Comparison of ENCODE assay signal across 8 mouse cellular contexts in genomic region chr16:30308616-30309394, GRCm38 (mm10). TPM values are rescaled to one million over a fixed set of nuclear protein-coding genes. Genes with fewer than 3 reads are reported as not detected.
DNase-seq lines count a peak whose midpoint lies in the region; ATAC-seq lines count a peak whose summit lies in the region.

No protein-coding gene starts in this region.

- DNase-seq in adrenal gland, adult (ENCODE audit: inconsistent age in 2 of 2, low spot score in 1 of 2), result peak; percentile 28 to 64
- no peak for DNase-seq in adrenal gland, adult 8-10 months
- peak; percentile 74 for DNase-seq in cerebellum, adult 9-10 months
- peak; percentile 24 to 72 for DNase-seq in frontal cortex, adult 2 months (ENCODE audit: extremely low spot score in 1 of 2, low spot score in 1 of 2)
- peak; percentile 37 for DNase-seq in left cerebral cortex, postnatal 4 days
- peak; percentile 17 for DNase-seq in skeletal muscle tissue, adult 2 months (ENCODE audit: low read depth, low spot score)

- peaks cover 25% of the 10 kb centered on the region; the same call in 1 of the 2 replicates for H3K27me3 ChIP-seq in intestine, embryonic 16.5 days (replicated peaks; ENCODE audit: control insufficient read depth, insufficient read depth, low read length)

- peak overlapping the region; percentile 71 for H3K9ac ChIP-seq in intestine, embryonic 16.5 days (ENCODE audit: low read depth, low read length)

- H3K4me1 ChIP-seq in intestine, embryonic 16.5 days (ENCODE audit: control insufficient read depth, insufficient read depth, low read length), result peaks cover 14% of the 10 kb centered on the region

- H3K27ac ChIP-seq in intestine, embryonic 16.5 days (ENCODE audit: low read length), result no peak overlapping the region

- intact Hi-C loops in left cerebral cortex, postnatal 4 days (cut with DNase I), result loop anchor here (10.0 kb wide), 1 partner anchor 54 kb away; no protein-coding TSS in a partner anchor

- H3K36me3 ChIP-seq in intestine, embryonic 16.5 days (ENCODE audit: control insufficient read depth, insufficient read depth, low read length), result no peaks in the 10 kb centered on the region

- H3K4me3 ChIP-seq in intestine, embryonic 16.5 days (ENCODE audit: low read length), result peak overlapping the region; percentile 64

- under 1% methylated on average over 72 of the region's 72 CpGs for WGBS in intestine, embryonic 16.5 days

- H3K9me3 ChIP-seq in intestine, embryonic 16.5 days (ENCODE audit: control insufficient read depth, low read length), result no peaks in the 10 kb centered on the region

- peak; percentile 80 for ATAC-seq in intestine, embryonic 16.5 days
- ATAC-seq in megakaryocyte-erythroid progenitor cell, adult 5-6 weeks (replicated peaks; ENCODE audit: low FRiP score, low TSS enrichment, poor library complexity, severe bottlenecking), result peak; percentile 29; the same call in 1 of the 2 replicates

- peak overlapping the region; percentile 99 for H3K4me2 ChIP-seq in intestine, embryonic 16.5 days (ENCODE audit: low read depth, low read length)

RNA-seq across cellular contexts. Expression of gene Gp5, which starts 1.8 kb away (rescaled TPM):
- total RNA-seq in adrenal gland, adult 8-10 months (2022), result under 1 TPM in 2 of 4 experiments, not detected in 2; 0.15 to 0.27 TPM
- 0.57 and 0.90 TPM in 2 replicates for polyA plus RNA-seq in frontal cortex, adult 2 months (2012; rRNA removed)
- polyA plus RNA-seq in intestine, embryonic 16.5 days (2015; fragmentation: Nextera tagmentation; extraction: Ambion mirVana), result 0.42 and 0.43 TPM in 2 replicates
- total RNA-seq in left cerebral cortex, postnatal 4 days (2021), result under 1 TPM; 0.30 to 0.62 TPM
- 9.4 and 13.1 TPM in 2 replicates for total RNA-seq in megakaryocyte-erythroid progenitor cell, adult 5-6 weeks (2014; fragmentation: Nextera tagmentation)
- 14.5 and 17.1 TPM in 2 replicates for total RNA-seq in megakaryocyte-erythroid progenitor cell, adult 5-6 weeks (2017)

RNA-seq across cellular contexts. Expression of gene Lrrc15, which starts 25.7 kb away (rescaled TPM):
- total RNA-seq in adrenal gland, adult 8-10 months (2022), result under 1 TPM in 3 of 4 experiments, not detected in 1; 0.03 to 0.15 (median 0.11) TPM
- not detected in 2 replicates for polyA plus RNA-seq in frontal cortex, adult 2 months (2012; rRNA removed)
- polyA plus RNA-seq in intestine, embryonic 16.5 days (2015; fragmentation: Nextera tagmentation; extraction: Ambion mirVana), result 0.32 and 0.37 TPM in 2 replicates
- total RNA-seq in left cerebral cortex, postnatal 4 days (2021), result under 1 TPM in 1 of 2 experiments, not detected in 1; 0.12 TPM
- not detected in 2 replicates for total RNA-seq in megakaryocyte-erythroid progenitor cell, adult 5-6 weeks (2014; fragmentation: Nextera tagmentation)
- not detected in 2 replicates for total RNA-seq in megakaryocyte-erythroid progenitor cell, adult 5-6 weeks (2017)

RNA-seq across cellular contexts. Expression of gene Cpn2, which starts 41.5 kb away (rescaled TPM):
- total RNA-seq in adrenal gland, adult 8-10 months (2022), result under 1 TPM; 0.12 to 0.91 (median 0.74) TPM
- polyA plus RNA-seq in frontal cortex, adult 2 months (2012; rRNA removed), result not detected in 2 replicates
- 0.24 and 0.28 TPM in 2 replicates for polyA plus RNA-seq in intestine, embryonic 16.5 days (2015; fragmentation: Nextera tagmentation; extraction: Ambion mirVana)
- not detected for total RNA-seq in left cerebral cortex, postnatal 4 days (2021)
- total RNA-seq in megakaryocyte-erythroid progenitor cell, adult 5-6 weeks (2014; fragmentation: Nextera tagmentation), result not detected in 2 replicates
- not detected in 2 replicates for total RNA-seq in megakaryocyte-erythroid progenitor cell, adult 5-6 weeks (2017)

Comparison
In these comparisons a context has a peak if more than half of its experiments do, and no peak if none do; other contexts are left out.
1. RNA of gene Gp5, which starts 1.8 kb away (total RNA-seq): 9.4 to 17.1 TPM in megakaryocyte-erythroid progenitor cell, adult 5-6 weeks; 0.30 to 0.62 TPM in left cerebral cortex, postnatal 4 days and 0.15 to 0.27 TPM in adrenal gland, adult 8-10 months; every median in the first group is over 4 times any median in the second.